Mouse (Mus musculus) cerebellum, postnatal 36 days (tissue): ENCODE data around the gene Slc6a1.
"Not testable (repeated sequence)": the region's sequence is repeated elsewhere in the genome, so short reads cannot be mapped to it uniquely, and the experiment has no call there.

Experiments used
- DNase-seq, 2 experiments: peaks; one replicate each; pipeline ENCODE4 v3.0.0; 2021 to 2022; ENCODE audit warnings: mixed read lengths in 2 of 2

The Slc6a1 gene

DNA sequence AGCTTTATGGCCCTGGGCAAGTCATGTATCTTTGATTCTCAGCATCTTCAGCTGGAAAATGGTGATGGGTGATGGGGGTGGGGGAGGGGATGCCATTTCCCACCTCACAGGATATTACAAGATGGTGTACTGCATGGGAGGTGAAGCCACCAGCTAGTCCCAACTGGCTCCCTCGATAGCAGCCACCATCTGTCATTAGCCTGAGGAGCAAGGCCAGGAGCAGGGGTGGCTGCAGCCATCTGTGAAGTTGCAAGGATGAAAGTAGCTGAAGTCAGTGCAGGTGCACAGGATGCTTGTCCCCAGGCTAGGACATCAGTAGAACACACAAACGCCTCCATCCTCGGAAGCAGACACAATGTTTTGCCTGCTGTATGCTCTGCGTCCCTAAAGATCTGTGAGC is 8.5 kb downstream of the Slc6a1 start:
- peak; percentile 30 to 31 for DNase-seq

DNA sequence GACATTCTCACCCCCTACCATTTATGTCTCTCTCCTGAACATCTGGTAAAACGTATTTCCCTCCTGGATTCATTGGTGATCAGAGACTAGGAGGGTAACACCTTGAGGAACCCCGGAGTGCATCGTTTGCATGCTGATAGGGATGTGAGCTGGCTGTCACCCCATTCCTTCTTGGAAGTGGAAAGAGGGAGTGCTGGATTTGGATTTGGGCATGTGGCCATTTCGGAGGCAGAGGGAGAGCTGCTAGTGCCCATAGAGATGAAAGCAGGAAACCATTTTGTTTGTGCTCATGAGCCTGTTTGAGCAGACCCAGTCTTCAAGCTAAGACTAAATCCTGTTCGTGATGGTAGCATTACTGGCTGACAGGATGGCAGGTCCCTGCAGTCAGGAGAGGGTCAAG is 9.0 kb downstream of the Slc6a1 start:
- no peak for DNase-seq

DNA sequence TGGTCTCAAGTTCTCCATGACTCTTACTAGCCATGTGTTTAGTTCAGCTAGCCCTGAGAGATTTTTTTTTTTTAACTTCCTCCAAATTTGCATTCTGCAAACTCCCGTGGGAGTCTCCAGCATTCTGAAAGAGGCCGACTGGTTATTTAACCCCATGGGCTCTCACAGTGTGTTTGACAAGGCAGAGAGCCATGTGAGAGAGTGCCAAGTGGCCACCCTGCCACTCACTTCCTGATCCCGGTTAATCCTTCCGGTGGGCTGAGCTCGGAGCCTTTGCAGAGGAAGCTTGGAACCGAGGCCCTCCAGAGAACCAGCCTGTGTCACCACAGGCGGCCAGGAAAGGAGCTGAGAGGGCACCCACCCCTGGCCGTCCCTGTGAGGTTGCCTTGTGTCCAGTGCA is 11.1 kb downstream of the Slc6a1 start:
- DNase-seq: no peak

DNA sequence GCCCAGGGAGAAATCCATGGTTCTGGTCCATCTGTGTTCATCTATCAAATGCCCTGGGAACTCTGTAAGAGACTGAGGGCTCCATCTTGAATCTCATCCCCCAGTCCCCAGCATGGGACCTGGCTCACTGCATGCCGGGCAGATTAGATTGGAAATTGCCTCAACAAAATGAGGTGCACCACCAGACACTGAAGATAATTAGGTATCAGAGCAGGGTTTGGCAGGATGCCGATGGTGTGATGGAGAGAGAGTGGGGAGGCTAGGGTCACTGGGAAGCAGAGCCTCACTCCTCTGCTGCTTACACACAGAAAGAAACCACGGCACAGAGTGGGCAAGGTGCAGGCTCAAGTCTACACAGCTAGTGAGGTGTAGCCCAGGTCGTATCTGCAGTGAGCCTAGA is 12.7 kb downstream of the Slc6a1 start:
- DNase-seq: no peak

DNA sequence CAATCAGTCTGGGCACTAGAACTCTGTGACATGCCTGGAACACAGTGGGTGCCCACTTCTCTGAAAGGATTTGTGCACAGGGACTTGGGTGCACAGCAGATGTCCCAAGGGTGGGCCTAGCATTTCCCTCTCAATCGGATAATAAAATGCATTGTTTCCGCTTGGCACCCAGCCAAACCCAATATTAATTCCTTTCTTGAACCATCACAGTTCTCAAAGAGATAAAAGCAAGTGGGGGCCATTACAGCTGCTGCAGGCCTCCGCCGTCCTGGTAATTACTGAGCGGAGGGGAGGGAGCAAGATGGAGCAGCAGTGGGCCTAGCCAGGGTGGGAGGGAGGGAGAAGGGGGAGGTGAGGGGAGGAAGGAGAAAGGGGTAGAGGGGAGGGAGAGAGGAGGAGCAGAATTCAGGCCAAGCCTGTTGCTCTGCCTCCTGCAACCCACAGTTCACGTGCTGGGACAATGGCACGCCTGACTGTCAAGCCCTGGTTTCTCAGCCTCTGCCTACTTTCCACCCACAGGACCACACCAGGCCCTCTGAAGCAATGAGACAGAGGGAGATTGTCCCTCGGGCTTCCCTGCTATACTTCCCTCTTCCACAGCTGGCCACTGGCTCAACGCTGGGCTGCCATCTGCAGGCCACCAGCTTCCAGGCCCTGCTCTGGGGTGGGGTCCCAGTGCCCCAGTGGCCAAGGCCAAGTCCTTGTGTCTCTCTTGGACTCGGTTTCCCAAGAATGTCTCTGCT is 15.0 kb downstream of the Slc6a1 start:
- no peak for DNase-seq

DNA sequence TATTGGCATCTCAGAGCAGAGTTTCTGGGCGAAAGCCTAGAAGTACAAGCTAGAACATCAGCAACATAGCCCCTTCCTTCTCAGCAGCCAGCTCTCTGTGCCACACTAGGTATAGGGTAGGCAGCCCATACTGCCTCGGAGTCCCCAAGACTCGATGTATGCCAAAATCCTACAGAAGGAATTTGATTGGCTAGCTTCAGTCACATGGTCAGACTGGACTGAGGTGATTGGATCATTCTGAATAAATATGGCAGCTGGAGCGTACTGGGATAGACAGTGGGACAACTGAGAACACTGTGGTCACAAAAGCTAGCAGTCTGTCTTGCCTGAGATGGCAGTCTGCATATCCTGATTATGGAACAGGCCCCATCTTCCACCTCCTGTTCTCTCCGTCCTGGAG is 17.3 kb downstream of the Slc6a1 start:
- DNase-seq: no peak

DNA sequence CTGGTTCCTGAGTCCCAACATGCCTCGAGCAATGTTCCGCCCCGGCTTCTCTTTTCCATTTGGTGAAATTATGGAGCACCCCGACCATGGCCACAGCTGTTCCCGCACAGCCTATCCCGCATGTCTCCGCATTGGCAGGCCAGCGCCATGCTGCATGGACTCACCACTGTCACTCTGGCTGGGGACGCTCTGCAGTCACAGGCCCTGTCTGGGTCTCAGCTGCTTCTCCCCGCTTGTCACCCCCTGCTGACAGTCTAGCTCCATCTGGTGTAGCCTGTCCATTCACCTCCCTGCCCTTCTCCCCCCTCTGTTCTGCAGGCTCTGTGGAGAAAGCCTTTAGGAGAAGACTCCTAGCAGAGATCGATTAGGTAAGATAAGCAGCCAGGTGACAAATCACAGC is 18.3 kb downstream of the Slc6a1 start:
- no peak for DNase-seq

DNA sequence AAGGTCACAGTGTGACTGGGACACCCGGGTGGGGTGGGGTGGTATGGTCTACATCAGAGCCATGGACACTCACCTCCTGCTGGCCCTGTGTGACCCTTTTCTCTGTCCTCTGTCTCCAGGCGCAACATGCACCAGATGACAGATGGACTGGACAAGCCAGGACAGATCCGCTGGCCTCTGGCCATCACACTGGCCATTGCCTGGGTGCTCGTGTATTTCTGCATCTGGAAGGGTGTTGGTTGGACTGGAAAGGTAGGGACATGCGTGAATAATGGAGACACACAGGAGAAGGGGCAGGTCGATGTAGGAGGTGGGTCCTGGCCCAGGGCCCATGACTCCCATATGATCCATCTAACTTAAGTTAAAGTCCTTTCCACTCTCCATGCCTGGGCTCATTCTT is 22.2 kb downstream of the Slc6a1 start:
- DNase-seq: no peak

DNA sequence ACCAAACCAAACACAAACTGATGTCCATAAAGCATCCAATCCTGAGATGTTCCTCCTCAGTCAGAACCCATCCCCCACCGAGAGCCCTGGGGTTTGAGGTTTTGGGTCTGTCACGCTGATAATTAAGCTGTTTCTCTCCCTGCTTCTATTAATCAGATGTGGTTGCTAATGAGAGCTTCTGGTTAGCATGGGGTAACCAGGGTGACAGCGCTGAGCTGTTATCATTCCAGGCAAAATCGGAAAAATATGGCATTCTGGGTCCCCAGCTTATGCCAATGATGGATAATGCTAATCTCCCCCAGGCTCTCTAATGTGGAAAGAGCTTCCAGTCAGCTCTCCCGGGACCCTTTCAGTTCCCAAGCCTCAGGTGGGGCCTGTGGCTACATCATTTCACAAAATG is 38.1 kb downstream of the Slc6a1 start:
- no peak for DNase-seq

DNA sequence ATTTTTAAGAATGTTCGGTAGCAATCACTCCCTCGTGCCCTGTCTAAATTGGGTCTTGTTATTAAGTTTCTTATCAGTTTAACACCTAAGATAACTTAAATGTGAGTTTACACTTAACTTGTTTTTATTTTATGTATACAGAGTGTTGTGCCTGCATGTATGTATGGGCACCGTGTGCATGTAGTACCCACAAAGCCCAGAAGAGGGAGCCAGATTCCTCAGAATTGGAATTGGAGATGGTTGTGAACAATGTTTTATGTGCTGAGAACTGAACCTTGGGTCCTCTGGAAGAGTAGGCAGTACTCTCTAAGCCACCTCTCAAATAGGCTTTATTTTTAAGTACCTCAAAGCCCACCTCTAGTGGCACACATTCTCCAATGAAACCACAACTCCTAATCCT is 38.7 kb downstream of the Slc6a1 start:
- DNase-seq: no peak

DNA sequence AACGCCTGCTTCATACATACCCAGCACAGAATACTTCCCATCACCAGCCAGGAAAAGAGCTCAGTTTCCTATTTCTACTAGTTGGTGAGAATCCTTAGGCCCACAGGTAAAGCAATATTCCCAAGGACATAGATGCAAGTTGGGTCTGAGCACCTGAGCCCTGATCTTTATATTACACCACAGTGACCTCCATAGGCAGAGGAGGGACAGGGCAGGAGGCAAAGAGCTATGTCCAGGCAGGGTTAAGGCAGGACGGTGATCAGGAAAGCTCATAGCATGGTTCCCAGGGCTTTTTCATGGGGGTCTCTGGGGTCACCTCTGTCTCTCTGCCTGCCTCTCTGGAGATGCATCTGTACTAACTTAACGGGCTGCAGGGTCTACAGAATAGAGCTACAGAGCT is 40.5 kb downstream of the Slc6a1 start:
- DNase-seq: no peak

DNA sequence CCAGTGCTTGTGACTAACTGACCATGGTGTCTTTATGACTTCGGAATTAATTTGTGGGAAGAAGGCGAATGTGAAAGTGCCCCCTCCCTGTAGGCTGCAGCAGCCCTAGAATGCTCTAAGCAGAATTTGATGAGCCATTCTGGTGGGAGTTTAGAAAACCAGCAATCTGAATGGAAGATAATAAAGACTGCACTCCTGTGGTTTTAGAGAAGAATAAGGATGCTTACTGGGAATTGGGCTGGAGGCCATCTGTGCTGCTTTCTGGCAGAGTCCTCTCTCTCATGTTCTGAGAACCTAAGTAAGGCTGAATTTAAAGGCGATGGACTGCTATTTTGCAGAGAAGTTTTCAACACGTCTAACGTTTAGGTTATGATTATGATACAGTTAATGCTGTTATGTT is 42.4 kb downstream of the Slc6a1 start:
- DNase-seq: no peak

DNA sequence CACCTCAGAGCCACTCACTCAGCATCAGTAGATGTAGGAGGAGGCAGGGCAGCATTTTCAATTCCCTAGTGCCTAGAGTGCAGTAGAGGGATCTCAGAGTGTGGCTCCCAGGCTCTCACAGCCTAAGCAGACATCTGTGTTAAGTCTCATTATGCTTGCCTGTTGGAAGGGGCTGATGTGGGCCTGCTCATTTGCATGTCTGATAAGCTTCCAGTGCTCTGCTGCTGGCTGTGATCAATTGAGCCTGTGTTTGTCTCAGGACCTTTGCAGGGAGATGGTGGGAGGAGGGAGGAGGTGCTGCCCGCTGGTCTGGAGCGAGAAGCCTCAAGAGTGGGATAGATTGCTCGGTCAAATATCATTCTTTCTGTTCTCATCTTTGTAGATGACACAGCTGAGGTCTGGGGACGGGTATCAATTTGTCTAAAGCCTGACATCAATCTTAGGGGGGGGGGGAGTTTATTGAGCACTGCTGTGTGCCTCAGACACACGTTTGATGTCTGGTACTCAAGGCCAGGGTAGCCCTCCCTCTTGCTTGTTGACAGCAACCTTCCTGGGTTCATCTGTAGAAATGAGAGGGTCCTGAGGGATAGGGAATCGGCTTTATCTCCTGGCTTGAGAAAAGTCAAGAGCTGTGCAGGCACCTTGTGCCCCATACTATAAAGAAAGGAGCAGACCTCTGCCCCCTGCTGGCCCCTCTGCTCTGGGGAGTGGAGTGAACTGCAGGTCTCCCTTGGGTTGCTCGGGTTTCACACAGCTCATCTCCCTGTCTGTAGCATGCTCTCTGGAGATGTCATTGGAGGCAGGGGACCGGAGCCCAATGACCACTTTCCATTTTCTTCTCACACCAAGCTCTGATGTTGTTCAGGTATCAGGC is 47.4 kb downstream of the Slc6a1 start:
- no peak for DNase-seq

DNA sequence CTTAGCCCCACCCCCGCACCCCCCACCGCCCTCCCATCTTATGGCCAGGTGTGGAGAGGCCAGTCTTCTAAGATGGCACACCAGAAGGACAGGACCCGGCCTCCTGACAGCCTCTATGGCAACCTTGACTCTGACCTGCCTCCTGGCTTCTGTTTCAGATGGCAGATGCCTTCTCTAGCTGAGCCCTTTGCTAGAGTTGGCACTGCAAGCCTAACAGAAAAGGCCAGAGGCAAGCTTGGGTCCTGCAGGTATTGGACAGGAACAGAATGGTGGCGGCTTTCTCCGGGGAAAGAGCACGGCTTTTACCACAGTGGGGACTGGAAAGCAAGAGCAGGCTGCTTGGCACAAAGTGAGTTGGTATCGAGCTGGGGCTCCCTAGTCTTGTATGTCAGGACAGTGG is 49.5 kb downstream of the Slc6a1 start:
- DNase-seq: no peak

DNA sequence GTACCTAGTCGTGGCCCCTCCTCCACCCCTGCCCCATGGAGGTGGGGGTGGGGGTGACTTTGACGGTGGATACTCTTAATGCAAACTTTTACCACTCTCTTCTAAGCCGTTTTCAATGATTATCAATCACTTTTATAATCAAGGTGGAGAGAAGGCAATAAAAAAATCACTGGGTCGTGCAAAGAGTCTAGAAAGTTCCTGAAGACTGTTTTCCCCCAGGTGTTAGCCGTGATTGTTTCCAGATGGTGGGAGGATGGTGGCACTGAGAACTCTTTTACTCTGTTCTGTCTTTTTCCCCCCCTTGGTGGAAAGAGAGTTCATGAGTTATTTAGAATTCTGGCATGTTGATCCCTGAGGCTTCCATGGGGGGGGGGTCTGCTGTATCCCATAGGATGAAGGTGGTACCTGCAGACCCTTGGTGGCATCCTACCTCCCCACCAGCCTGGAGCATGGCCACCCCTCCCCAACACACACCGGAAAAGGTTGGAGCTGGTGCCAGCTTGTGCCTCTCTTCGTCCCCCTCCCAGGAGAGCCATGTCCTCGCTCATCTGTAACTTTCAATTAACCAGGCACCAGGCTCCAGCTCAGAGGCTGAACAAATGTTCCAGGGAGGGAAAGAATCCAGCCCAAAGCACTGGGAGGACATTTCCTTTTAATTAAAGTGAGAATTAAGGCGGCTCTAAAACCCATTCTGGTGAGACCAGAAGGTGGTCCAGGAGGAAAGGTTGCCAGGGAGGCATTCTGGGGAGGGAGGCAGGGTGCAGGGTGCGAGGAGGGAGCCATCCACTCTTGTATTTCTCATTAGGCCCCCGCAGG is 53.9 kb downstream of the Slc6a1 start:
- DNase-seq: no peak

DNA sequence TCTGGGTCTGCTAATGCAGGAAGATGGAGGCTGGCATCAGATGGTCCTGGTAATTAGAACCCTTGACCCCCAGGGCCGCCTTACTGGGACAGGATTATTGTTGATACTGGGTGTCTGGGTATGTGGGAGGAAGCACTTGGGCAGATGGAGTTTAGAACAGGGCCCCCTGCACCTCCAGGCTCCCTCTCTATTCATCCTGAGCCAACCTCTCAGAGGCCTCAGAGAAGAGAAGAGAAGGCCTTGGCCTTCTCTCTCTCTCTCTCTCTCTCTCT is 54.4 kb downstream of the Slc6a1 start:
- DNase-seq: no peak

DNA sequence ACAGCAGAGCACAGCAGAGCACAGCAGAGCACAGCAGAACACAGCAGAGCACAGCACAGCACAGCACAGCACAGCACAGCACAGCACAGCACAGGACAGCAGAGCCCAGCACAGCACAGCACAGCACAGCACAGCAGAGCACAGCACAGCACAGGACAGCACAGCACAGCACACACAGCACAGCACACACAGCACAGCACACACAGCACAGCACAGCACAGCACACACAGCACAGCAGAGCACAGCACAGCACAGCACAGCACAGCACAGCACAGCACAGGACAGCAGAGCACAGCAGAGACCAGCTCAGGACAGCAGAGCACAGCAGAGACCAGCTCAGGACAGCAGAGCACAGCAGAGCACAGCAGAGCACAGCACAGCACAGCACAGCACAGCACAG is 58.9 kb downstream of the Slc6a1 start:
- not testable (repeated sequence) for DNase-seq

DNA sequence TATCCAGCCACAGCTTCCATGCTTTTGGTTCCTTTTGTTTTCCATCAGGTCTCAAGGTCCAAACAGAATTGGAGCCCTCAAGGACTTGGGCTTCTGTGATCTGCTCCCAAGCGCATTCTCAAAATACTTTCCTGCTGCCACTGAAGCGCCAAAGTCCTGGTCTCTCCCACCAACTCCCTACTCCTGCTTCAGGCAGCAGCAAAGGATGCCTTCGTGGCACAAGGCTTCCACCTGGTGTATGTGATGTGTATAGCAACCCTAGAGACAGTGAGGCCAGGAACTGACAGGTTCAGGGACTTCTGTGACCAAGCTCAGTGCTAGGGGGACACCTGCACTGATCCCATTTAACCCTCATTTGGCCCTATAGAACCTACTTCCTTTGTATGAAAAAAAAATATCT is 61.3 kb downstream of the Slc6a1 start:
- peak; percentile 39 to 62 for DNase-seq

DNA sequence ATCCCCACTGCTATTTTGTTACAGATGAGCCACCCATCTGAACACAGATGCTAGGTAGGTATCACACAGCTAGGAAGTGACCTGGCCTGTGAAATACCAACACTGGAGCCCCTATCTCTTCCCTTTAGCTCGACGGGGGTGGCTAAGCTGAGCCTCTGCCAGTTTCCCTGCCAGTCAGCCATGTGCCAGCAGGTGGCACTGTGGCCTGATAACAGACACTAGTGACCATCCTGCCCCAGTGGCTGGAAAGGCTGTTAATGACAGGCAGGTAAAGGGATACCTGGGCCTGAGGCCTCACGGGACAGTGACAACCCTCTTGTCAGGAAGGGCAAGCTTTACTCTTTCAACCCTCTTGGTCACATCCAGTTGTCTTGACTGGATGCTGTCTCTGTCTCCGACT is 62.7 kb downstream of the Slc6a1 start:
- DNase-seq: peak; percentile 64

DNA sequence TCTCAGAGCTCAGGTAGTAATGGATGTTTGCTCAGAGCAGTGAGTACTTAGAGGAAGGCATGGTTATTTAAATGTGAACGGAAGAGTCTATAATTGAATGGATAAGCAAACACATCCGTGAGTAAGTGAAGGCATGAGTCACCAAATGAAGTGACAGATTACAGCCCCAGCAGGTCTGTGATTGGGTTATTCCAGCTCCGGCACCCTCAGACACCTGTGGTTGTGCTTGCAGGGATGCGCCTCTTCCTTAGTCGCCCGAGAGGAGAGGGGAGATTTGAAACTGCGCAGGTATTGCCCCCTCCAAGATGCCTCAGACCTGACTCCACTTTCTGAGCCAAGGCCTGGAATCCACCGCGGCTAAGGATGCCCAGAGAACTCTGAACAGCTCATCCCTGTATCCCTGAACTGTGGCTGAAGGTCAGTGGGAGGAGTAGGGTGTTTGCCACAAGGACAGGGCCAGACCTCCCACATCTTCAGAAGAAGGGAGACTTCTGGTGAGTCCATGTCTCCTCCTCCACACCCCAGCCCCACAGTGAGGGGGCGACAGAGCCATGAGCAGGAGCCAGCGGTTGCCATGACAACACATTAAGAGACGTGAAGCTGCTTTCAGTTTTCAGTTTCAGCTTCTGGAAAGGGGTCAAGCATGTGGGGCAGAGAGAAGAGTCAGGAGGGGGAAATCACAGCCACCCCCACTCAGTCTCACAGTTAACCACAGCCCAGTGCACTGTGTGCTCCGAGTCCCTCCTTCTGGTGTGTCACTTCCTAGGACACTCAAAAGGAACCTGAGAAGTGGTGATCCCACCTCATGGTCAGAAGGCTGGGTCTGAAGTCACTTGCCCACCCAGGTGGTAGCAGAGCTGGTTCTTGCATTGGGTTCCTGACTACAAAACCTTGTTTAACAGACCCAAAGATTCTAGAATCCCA is 65.7 kb downstream of the Slc6a1 start:
- no peak for DNase-seq

DNA sequence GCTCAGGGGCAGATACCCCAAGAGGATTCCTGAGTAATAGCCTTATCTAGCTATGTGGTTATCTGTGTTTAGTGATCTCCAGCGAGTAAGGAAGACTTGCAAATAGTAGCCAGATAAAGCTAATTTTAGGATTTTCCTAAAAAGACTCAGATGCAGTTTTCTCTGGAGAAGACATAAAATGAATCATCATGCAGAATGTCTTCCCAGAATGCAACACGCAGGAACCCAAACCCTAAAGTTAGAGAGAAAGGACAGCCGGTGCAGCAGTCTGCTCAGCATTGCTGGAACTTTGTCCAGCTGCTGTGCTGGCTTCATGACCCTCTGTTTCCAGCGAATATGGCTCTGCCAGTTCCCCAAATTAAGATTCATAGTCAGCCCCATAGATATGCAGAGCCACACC is 72.2 kb downstream of the Slc6a1 start:
- DNase-seq: no peak

DNA sequence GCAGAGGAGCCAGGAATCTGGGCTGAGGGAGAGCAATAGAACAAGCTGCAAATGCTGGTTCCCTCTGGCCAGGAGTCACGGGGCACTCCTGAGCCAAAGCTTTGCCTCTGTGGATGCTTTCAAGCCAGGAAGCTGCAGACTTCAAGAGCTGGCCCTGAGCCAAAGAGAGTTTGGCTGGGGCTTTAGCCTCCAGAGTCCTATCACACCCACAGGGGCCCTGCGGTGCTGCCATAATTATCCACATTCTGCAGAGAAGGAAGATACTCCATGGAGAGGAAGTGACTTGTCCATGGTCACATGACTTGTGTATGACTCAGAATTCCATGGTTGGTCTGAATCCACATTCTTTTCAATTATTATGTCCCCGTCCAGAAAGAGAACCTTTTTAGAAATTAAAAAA is 75.7 kb downstream of the Slc6a1 start:
- DNase-seq: peak in 1 of 2 experiments; percentile 15

DNA sequence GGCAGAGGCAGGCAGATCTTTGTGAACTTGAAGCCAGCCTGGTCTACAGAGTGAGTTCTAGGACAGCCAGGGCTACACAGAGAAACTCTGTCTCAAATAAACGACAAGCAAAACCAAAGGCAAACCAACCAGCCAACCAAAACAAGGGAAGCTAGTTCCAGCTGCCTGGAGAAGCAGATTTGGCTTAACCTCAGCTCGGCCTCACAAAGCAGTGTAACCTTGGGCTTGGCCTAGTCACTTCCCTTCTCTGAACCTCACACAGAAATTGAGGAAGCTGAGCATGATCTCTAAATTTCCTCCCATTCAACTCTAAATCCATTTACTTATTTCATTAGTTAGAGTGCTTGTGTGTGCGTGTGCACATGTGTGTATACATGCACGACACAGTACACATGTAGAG is 79.9 kb downstream of the Slc6a1 start:
- DNase-seq: no peak
